15 mouse cellular contexts compared by ENCODE assay signal in genomic region chr2:35642224-35642623, GRCm38 (mm10).
"Had no signal": no experiment of that assay in that cellular context is flagged by ENCODE, and none has a peak within 500 bp of the region (broad histone marks: within the 10 kb centered on the region; RNA-seq: fewer than 3 reads in every experiment).

No protein-coding gene starts in this region.

- H3K4me2 ChIP-seq: limb, embryonic 12.5 days; liver, embryonic 13.5 days; lung, embryonic 15.5 days; midbrain, embryonic 11.5 days; midbrain, embryonic 15.5 days; neural tube, embryonic 12.5 days had no signal

- H3K27me3 ChIP-seq: limb, embryonic 12.5 days; liver, embryonic 13.5 days; lung, embryonic 15.5 days; midbrain, embryonic 15.5 days; neural tube, embryonic 12.5 days had no signal

- H3K36me3 ChIP-seq: liver, embryonic 13.5 days; midbrain, embryonic 15.5 days had no signal

- DNase-seq: kidney, postnatal 4 days; liver; liver, embryonic 13.5 days; liver, postnatal 0 days; lung, postnatal 14 days; thymus, adult 2 months; thymus, postnatal 25 days had no signal

- H3K9me3 ChIP-seq: limb, embryonic 12.5 days; liver, embryonic 13.5 days; lung, embryonic 15.5 days; midbrain, embryonic 15.5 days; neural tube, embryonic 12.5 days had no signal

- H3K4me1 ChIP-seq: limb, embryonic 12.5 days had no signal

- H3K27ac ChIP-seq: layer of hippocampus, adult 2 months; limb, embryonic 12.5 days; liver, embryonic 13.5 days; lung, embryonic 15.5 days; macrophage; midbrain, embryonic 15.5 days; neural tube, embryonic 12.5 days had no signal

- H3K9ac ChIP-seq: limb, embryonic 12.5 days; liver, embryonic 13.5 days; liver, postnatal 0 days; lung, embryonic 15.5 days; midbrain, embryonic 15.5 days; neural tube, embryonic 12.5 days had no signal

- ATAC-seq: liver, postnatal 0 days; midbrain, embryonic 15.5 days had no signal

- H3K4me3 ChIP-seq: layer of hippocampus, adult 2 months; limb, embryonic 12.5 days; liver, embryonic 13.5 days; lung, embryonic 15.5 days; megakaryocyte, embryonic 14.5 days; midbrain, embryonic 15.5 days; neural tube, embryonic 12.5 days had no signal
